Mouse (Mus musculus) myocyte (in vitro differentiated cells): ENCODE measurements at regions not wholly inside any gene's neighbourhood (a gene's known extent, or its start where the extent isn't known, plus 50 kb on each side); places are given as distances from the start of the nearest gene placed in this dataset.

Experiments
- H3K27me3 ChIP-seq: one replicate; pipeline ENCODE4 v1.6.1; 2011; ENCODE audit not compliant: control insufficient read depth, insufficient read depth, insufficient read length
- H3K36me3 ChIP-seq: one replicate; pipeline ENCODE4 v1.6.1; 2011; ENCODE audit not compliant: control insufficient read depth, insufficient read depth
- H3K4me2 ChIP-seq: one replicate; pipeline ENCODE4 v1.6.1; 2011; ENCODE audit warnings: low read depth, control low read depth
- H3K4me3 ChIP-seq: one replicate; pipeline ENCODE4 v1.5.1; 2011; ENCODE audit warnings: mild to moderate bottlenecking, control low read depth, moderate library complexity
- H3K79me2 ChIP-seq: one replicate; pipeline ENCODE4 v1.6.1; 2011; ENCODE audit not compliant: control insufficient read depth, insufficient read depth
- H3ac ChIP-seq: one replicate; pipeline ENCODE4 v1.6.1; 2011; ENCODE audit not compliant: control insufficient read depth, insufficient read length
- CEBPB ChIP-seq: IDR thresholded peaks from 2 replicates; pipeline ENCODE4 v1.6.1; 2011; ENCODE audit warnings: mild to moderate bottlenecking, moderate library complexity; ENCODE audit not compliant: poor library complexity, insufficient read depth, severe bottlenecking
- E2F4 ChIP-seq: IDR thresholded peaks from one replicate; pipeline ENCODE4 v1.6.1; 2011; ENCODE audit warnings: mild to moderate bottlenecking, control low read depth, moderate library complexity; ENCODE audit not compliant: insufficient read depth
- MAX ChIP-seq: IDR thresholded peaks from one replicate; pipeline ENCODE4 v1.6.1; 2011; ENCODE audit warnings: low read depth, mild to moderate bottlenecking, control low read depth
- MYOD1 ChIP-seq, 3 experiments: IDR thresholded peaks; one replicate each; pipeline ENCODE4 v1.6.1; 2011; ENCODE audit warnings: control low read depth in 2 of 3, low read depth in 2 of 3, mild to moderate bottlenecking in 2 of 3, moderate library complexity in 1 of 3; ENCODE audit not compliant: insufficient read length in 2 of 3, control insufficient read depth in 1 of 3
- MYOG ChIP-seq, 3 experiments: IDR thresholded peaks; one replicate each; pipeline ENCODE4 v1.6.1; 2011; ENCODE audit warnings: control low read depth in 2 of 3, low read depth in 2 of 3, mild to moderate bottlenecking in 2 of 3; ENCODE audit not compliant: insufficient read length in 2 of 3, control insufficient read depth in 1 of 3, insufficient read depth in 1 of 3
- POLR2A ChIP-seq: IDR thresholded peaks from one replicate; pipeline ENCODE4 v1.6.1; 2011; ENCODE audit warnings: low read depth, mild to moderate bottlenecking, control low read depth, moderate library complexity; ENCODE audit not compliant: insufficient read length
- POLR2AphosphoS2 ChIP-seq: IDR thresholded peaks from one replicate; pipeline ENCODE4 v1.6.1; 2011; ENCODE audit warnings: low read depth, control low read depth; ENCODE audit not compliant: insufficient read length
- REST ChIP-seq: IDR thresholded peaks from one replicate; pipeline ENCODE4 v1.6.1; 2011; ENCODE audit warnings: mild to moderate bottlenecking, control low read depth, moderate library complexity; ENCODE audit not compliant: insufficient read depth, insufficient read length
- SRF ChIP-seq: IDR thresholded peaks from one replicate; pipeline ENCODE4 v1.6.1; 2011; ENCODE audit warnings: low read depth; ENCODE audit not compliant: control insufficient read depth, insufficient read length
- TCF12 ChIP-seq: IDR thresholded peaks from one replicate; pipeline ENCODE4 v1.6.1; 2011; ENCODE audit warnings: mild to moderate bottlenecking, control low read depth; ENCODE audit not compliant: poor library complexity, insufficient read depth, severe bottlenecking
- TCF3 ChIP-seq: IDR thresholded peaks from one replicate; pipeline ENCODE4 v1.6.1; 2011; ENCODE audit warnings: low read depth, control low read depth; ENCODE audit not compliant: insufficient read length
- USF1 ChIP-seq: IDR thresholded peaks from one replicate; pipeline ENCODE4 v1.6.1; 2011; ENCODE audit warnings: low read depth, mild to moderate bottlenecking, control low read depth, moderate library complexity

GRCm38 (mm10) chr2:61986967-61987550, 59.2 kb upstream of the Slc4a10 start:
- Histone ChIP-seq H3K79me2 (no peaks in the 10 kb centered on the region), H3K4me3 (no peak overlapping the region), H3K4me2 (no peak overlapping the region), H3ac (no peak overlapping the region), H3K36me3 (no peaks in the 10 kb centered on the region), H3K27me3 (no peaks in the 10 kb centered on the region)
- TF ChIP-seq SRF (no peak), USF1 (no peak), REST (no peak), CEBPB (no peak), E2F4 (no peak), MAX (no peak), MYOD1 (IDR thresholded peaks at IDR 0.05; ENCODE audit: control insufficient read depth in 1 of 3, insufficient read length in 2 of 3, low read depth in 2 of 3) (no peak), MYOG (IDR thresholded peaks at IDR 0.05; ENCODE audit: control insufficient read depth in 1 of 3, insufficient read depth in 1 of 3, insufficient read length in 2 of 3, low read depth in 2 of 3) (no peak), POLR2AphosphoS2 (no peak), POLR2A (no peak), TCF3 (no peak), TCF12 (no peak)
